Mouse (Mus musculus): ENCODE results near the gene Dedd2.

The Dedd2 gene

GRCm38 (mm10) chr7:25219756-25220456 lies 509 bp downstream of the Dedd2 start:
- in situ Hi-C loops (cut with MboI, MseI), result loop anchor here (10.0 kb wide), 2 partner anchors 55 to 65 kb away; no protein-coding TSS in a partner anchor

- in situ Hi-C loops (cut with MboI, MseI), result no loop called here
Observed at GRCm38 (mm10) chr7:25219416-25219750, 1.0 kb downstream of the Dedd2 start.

GRCm38 (mm10) chr7:25218705-25219415 lies 1.6 kb downstream of the Dedd2 start:
- in situ Hi-C loops (cut with MboI, MseI), result no loop called here

GRCm38 (mm10) chr7:25217653-25218395 lies 2.6 kb downstream of the Dedd2 start:
- in situ Hi-C loops (cut with MboI, MseI), result no loop called here

GRCm38 (mm10) chr7:25214172-25214571 lies 6.2 kb downstream of the Dedd2 start:
- in situ Hi-C loops (cut with MboI, MseI), result no loop called here

- in situ Hi-C loops (cut with MboI, MseI), result no loop called here
Observed at GRCm38 (mm10) chr7:25213099-25213498, 7.3 kb downstream of the Dedd2 start.

GRCm38 (mm10) chr7:25210482-25210881 lies 9.9 kb downstream of the Dedd2 start:
- in situ Hi-C loops (cut with MboI, MseI), result no loop called here

GRCm38 (mm10) chr7:25209161-25209622 lies 11.2 kb downstream of the Dedd2 start:
- in situ Hi-C loops (cut with MboI, MseI), result no loop called here

- in situ Hi-C loops (cut with MboI, MseI), result no loop called here
Observed at GRCm38 (mm10) chr7:25206094-25206830, 14.2 kb downstream of the Dedd2 start.

- in situ Hi-C loops (cut with MboI, MseI), result no loop called here
Observed at GRCm38 (mm10) chr7:25205355-25206093, 14.9 kb downstream of the Dedd2 start.

GRCm38 (mm10) chr7:25203624-25204023 lies 16.8 kb downstream of the Dedd2 start:
- in situ Hi-C loops (cut with MboI, MseI), result no loop called here

- in situ Hi-C loops (cut with MboI, MseI), result no loop called here
Observed at GRCm38 (mm10) chr7:25197384-25198018, 22.9 kb downstream of the Dedd2 start.

- in situ Hi-C loops (cut with MboI, MseI), result no loop called here
Observed at GRCm38 (mm10) chr7:25196107-25196506, 24.3 kb downstream of the Dedd2 start.

GRCm38 (mm10) chr7:25195148-25195547 lies 25.3 kb downstream of the Dedd2 start:
- in situ Hi-C loops (cut with MboI, MseI), result no loop called here

- in situ Hi-C loops (cut with MboI, MseI), result loop anchor here in 1 of 2 experiments (5.0 kb wide), 1 partner anchor 95 kb away; no protein-coding TSS in a partner anchor
Observed at GRCm38 (mm10) chr7:25192110-25192509, 28.3 kb downstream of the Dedd2 start.

- in situ Hi-C loops (cut with MboI, MseI), result loop anchor here in 1 of 2 experiments (5.0 kb wide), 1 partner anchor 94 kb away; no protein-coding TSS in a partner anchor
Observed at GRCm38 (mm10) chr7:25190806-25191205, 29.6 kb downstream of the Dedd2 start.

- in situ Hi-C loops (cut with MboI, MseI), result loop anchor here in 1 of 2 experiments (10.0 kb wide), 1 partner anchor 53 kb away; no protein-coding TSS in a partner anchor
Observed at GRCm38 (mm10) chr7:25187662-25188650, 32.5 kb downstream of the Dedd2 start.

GRCm38 (mm10) chr7:25184091-25184490 lies 36.3 kb downstream of the Dedd2 start:
- in situ Hi-C loops (cut with MboI, MseI), result loop anchor here (5.0 to 10.0 kb wide), 2 partner anchors 49 to 52 kb away; no protein-coding TSS in a partner anchor

- in situ Hi-C loops (cut with MboI, MseI), result loop anchor here (5.0 to 10.0 kb wide), 2 partner anchors 47 to 50 kb away; no protein-coding TSS in a partner anchor
Observed at GRCm38 (mm10) chr7:25181814-25182213, 38.6 kb downstream of the Dedd2 start.
